Mouse (Mus musculus): ENCODE measurements around the gene Sptb. TPM values are rescaled to one million over a fixed set of nuclear protein-coding genes. Genes with fewer than 3 reads are reported as not detected.

Sptb gene
- polyA plus RNA-seq (2014; fragmentation: Nextera tagmentation; extraction: Ambion mirVana), result 4.8 and 5.9 TPM in 2 replicates

DNA sequence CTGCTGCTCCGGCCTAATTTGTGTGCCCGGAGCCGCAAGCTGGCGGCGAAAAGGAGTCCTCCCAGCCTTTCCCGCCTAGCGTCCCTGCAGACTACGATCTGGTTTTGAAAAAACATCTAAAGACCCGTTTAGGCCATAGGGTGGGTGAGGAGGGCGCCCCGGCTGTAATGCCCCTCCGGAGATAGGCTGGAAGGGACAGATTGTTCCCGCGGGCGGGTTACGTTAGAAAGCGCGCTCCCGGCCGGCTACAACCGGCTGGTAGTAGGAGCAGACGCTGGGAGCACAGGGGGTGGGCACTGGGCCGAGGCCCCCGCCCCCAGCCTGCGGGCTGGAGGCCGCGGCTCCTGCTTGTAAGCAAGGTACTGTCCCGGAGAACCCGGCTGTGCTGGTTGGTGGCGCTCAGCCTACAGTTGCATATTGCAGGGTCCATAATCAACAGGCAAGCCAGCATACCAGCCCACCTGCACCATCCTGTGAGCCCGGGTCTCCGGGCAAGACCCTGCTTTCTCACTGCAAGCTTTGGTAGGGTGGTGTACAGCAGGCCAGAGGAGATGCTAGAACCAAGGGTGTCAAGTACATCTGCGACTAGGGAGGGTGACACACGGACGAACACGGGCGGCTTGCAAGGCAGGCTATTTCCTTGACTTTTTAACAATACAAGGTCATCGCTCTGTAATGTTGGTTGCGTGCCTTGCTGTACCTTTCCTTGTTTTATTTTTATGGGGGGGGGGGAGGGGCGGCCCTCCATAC is at the start of gene Sptb:
Gene Sptb (minus strand): TSS at position 197 of the 750 bp plus-strand sequence.
- Histone ChIP-seq H3K4me1 (replicated peaks; ENCODE audit: control insufficient read depth, insufficient read depth, low read length) (peaks cover 7% of the 10 kb centered on the region), H3K27ac (ENCODE audit: low read depth, low read length) (no peak within 1 kb of the TSS)
- under 1% methylated on average over 40 of the region's 40 CpGs for WGBS

DNA sequence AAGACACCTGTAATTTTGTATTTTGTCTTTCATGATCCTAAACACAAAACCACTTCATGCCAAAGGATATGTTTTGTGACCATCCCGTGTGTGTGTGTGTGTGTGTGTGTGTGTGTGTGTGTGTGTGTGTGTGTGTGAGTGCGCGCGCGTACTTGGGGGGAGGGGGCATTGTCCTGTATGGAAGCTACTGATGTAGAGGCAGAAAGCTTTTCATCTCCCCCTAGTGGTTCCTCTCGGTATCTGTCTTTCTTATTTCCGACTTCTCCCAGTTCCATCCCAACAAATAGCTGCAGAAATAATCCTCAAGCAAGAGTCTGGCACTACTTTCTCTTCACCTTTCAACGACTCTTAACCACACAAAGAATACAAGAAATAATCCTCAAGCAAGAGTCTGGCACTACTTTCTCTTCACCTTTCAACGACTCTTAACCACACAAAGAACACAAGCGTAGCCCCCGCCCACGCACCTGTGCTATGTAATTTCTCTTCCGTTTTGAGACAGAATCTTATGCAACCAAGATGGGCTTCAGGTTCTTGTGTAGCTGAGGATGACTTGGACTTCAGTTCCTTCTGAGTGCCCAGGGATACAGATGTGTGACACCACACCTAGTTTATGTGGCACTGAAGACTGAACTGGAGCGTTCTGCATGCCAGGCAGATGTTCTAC is 42.4 kb upstream of the Sptb start:
- H3K36me3 ChIP-seq (ENCODE audit: control insufficient read depth, insufficient read depth, low read length), result no peaks in the 10 kb centered on the region
- no peaks in the 10 kb centered on the region for H3K4me1 ChIP-seq (replicated peaks; ENCODE audit: control insufficient read depth, insufficient read depth, low read length)
- H3K27ac ChIP-seq (ENCODE audit: low read depth, low read length), result no peak overlapping the region
- no peak overlapping the region for H3K4me2 ChIP-seq (ENCODE audit: low read depth, low read length, severe bottlenecking)
- no peaks in the 10 kb centered on the region for H3K27me3 ChIP-seq (ENCODE audit: control insufficient read depth, insufficient read depth, low read length)
- no peaks in the 10 kb centered on the region for H3K9me3 ChIP-seq (ENCODE audit: control insufficient read depth, low read length)
- ATAC-seq (replicated peaks; ENCODE audit: low FRiP score), result no peak; the same call in 1 of the 2 replicates
- 49% methylated on average over 14 of the region's 14 CpGs for WGBS
- no peak overlapping the region for H3K9ac ChIP-seq (ENCODE audit: low read length)
- DNase-seq (ENCODE audit: low spot score), result peak; percentile 67
- H3K4me3 ChIP-seq (ENCODE audit: low read depth, low read length), result no peak overlapping the region

More for the DNA sequence above, at the start of gene Sptb:
- Histone ChIP-seq H3K4me3 (ENCODE audit: low read depth, low read length) (peak within 1 kb of the TSS; percentile 68), H3K9me3 (ENCODE audit: control insufficient read depth, low read length) (no peaks in the 10 kb centered on the region), H3K9ac (ENCODE audit: low read length) (peak within 1 kb of the TSS; percentile 69), H3K36me3 (ENCODE audit: control insufficient read depth, insufficient read depth, low read length) (no peaks in the 10 kb centered on the region), H3K27me3 (ENCODE audit: control insufficient read depth, insufficient read depth, low read length) (peaks cover 37% of the 10 kb centered on the region), H3K4me2 (ENCODE audit: low read depth, low read length, severe bottlenecking) (peak within 1 kb of the TSS; percentile 100)
- ATAC-seq (replicated peaks; ENCODE audit: low FRiP score), result peak; percentile 71
- DNase-seq (ENCODE audit: low spot score), result peak; percentile 77

DNA sequence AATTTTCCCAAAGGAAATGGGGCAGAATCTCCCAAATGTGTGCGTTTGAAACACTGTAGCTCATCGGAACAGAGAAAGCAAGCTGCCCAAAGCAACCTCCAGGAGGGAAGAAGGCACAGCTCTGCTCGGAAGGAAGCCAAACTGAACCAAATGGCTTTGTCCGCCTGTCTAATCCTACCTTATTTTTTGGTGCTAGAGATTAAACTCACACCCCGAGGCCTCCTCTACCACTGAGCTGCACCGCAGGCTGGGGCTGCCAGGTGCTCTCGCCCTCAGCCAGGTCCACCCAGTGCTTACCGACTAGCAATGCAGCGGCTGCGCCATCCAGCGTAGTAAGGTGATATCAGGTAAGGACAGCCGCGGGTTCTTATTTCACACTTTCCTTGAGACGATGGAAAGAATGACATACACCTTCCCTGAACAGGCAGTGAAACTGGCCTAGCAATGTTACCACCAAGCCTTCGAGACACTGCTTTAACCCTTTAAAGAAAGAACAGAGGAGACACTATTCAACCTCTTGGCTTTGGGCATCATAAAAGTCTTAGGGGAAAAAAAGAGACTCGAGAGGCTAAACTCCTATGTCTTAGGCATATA is 40.6 kb upstream of the Sptb start:
- Histone ChIP-seq H3K4me1 (replicated peaks; ENCODE audit: control insufficient read depth, insufficient read depth, low read length) (no peaks in the 10 kb centered on the region), H3K9ac (ENCODE audit: low read length) (no peak overlapping the region), H3K27me3 (ENCODE audit: control insufficient read depth, insufficient read depth, low read length) (no peaks in the 10 kb centered on the region), H3K4me3 (ENCODE audit: low read depth, low read length) (no peak overlapping the region), H3K4me2 (ENCODE audit: low read depth, low read length, severe bottlenecking) (no peak overlapping the region), H3K9me3 (ENCODE audit: control insufficient read depth, low read length) (no peaks in the 10 kb centered on the region), H3K27ac (ENCODE audit: low read depth, low read length) (no peak overlapping the region), H3K36me3 (ENCODE audit: control insufficient read depth, insufficient read depth, low read length) (no peaks in the 10 kb centered on the region)
- DNase-seq (ENCODE audit: low spot score) (no peak), ATAC-seq (replicated peaks; ENCODE audit: low FRiP score) (no peak)
- 81% methylated on average over 16 of the region's 16 CpGs for WGBS

DNA sequence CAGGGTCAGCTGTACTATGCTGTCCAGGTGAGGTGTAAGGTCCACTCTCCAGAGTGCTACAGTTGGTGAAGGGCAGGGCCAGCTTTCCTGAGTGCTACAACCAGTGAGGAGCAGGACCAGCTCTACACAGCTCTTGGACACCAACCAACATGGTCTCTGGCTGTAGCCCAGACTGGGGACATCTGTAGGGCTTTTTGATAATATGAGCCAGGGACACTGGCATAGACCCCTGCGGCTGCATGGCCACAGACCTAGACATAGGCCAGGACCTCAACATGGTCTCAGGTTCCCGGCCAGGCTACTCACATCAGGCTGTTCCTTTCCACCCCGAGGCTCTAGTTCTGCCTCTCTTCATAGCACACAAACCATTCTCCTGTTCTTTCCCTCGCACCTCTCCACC is 17.6 kb upstream of the Sptb start:
- no peaks in the 10 kb centered on the region for H3K36me3 ChIP-seq (ENCODE audit: control insufficient read depth, insufficient read depth, low read length)
- WGBS, result 91% methylated on average over 4 of the region's 4 CpGs
- H3K4me1 ChIP-seq (replicated peaks; ENCODE audit: control insufficient read depth, insufficient read depth, low read length), result no peaks in the 10 kb centered on the region
- DNase-seq (ENCODE audit: low spot score), result no peak
- H3K27ac ChIP-seq (ENCODE audit: low read depth, low read length), result no peak overlapping the region
- H3K27me3 ChIP-seq (ENCODE audit: control insufficient read depth, insufficient read depth, low read length), result no peaks in the 10 kb centered on the region
- H3K4me3 ChIP-seq (ENCODE audit: low read depth, low read length), result no peak overlapping the region
- H3K9me3 ChIP-seq (ENCODE audit: control insufficient read depth, low read length), result no peaks in the 10 kb centered on the region; the same call in 1 of the 2 replicates
- no peak overlapping the region for H3K9ac ChIP-seq (ENCODE audit: low read length)
- ATAC-seq (replicated peaks; ENCODE audit: low FRiP score), result no peak
- H3K4me2 ChIP-seq (ENCODE audit: low read depth, low read length, severe bottlenecking), result no peak overlapping the region

DNA sequence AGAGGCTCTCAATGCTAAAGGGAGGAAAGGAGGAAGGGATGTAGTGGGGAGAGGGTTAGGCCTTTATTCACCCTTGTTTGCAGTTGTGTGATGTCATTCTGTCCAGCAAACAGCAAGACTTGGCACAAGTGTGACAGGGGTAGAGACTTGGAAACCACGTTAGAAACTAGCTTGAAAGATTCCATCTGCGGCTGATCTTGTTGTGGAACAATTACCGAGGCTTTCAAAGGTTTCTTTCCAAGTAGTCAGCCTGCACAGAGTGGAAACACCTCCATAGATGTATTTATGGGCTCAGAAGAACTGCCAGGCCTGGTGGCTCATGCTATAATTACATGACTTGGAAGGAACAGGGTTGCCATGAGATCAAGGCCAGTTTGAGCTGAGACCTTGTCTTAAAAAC is 11.7 kb upstream of the Sptb start:
- Histone ChIP-seq H3K9me3 (ENCODE audit: control insufficient read depth, low read length) (no peaks in the 10 kb centered on the region), H3K4me2 (ENCODE audit: low read depth, low read length, severe bottlenecking) (no peak overlapping the region), H3K4me1 (replicated peaks; ENCODE audit: control insufficient read depth, insufficient read depth, low read length) (no peaks in the 10 kb centered on the region), H3K36me3 (ENCODE audit: control insufficient read depth, insufficient read depth, low read length) (no peaks in the 10 kb centered on the region), H3K27ac (ENCODE audit: low read depth, low read length) (no peak overlapping the region), H3K27me3 (ENCODE audit: control insufficient read depth, insufficient read depth, low read length) (no peaks in the 10 kb centered on the region), H3K9ac (ENCODE audit: low read length) (no peak overlapping the region), H3K4me3 (ENCODE audit: low read depth, low read length) (no peak overlapping the region)
- WGBS, result 86% methylated on average over 3 of the region's 3 CpGs
- no peak for DNase-seq (ENCODE audit: low spot score)
- no peak for ATAC-seq (replicated peaks; ENCODE audit: low FRiP score)

DNA sequence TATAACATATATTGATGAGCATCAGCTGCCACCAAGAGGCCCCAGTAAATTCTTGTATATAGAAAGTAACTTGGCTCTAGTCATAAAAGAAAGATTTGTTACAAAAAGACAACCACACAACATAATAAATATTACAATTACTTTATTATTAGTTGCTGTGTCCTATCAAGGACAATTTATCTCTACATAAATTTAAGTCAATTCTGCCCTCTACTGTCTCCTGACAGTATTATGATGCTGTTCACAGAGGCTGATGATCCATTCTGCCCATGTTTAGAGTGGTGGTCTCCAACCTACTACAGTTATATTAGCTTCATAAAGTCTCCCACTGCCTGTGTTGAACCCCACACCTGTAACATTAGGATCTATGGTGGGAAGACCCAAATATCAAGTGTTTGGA is 10.2 kb upstream of the Sptb start:
- no peaks in the 10 kb centered on the region for H3K36me3 ChIP-seq (ENCODE audit: control insufficient read depth, insufficient read depth, low read length)
- H3K9me3 ChIP-seq (ENCODE audit: control insufficient read depth, low read length), result no peaks in the 10 kb centered on the region
- H3K4me1 ChIP-seq (replicated peaks; ENCODE audit: control insufficient read depth, insufficient read depth, low read length), result no peaks in the 10 kb centered on the region
- H3K9ac ChIP-seq (ENCODE audit: low read length), result no peak overlapping the region
- DNase-seq (ENCODE audit: low spot score) (no peak), ATAC-seq (replicated peaks; ENCODE audit: low FRiP score) (no peak)
- H3K27me3 ChIP-seq (ENCODE audit: control insufficient read depth, insufficient read depth, low read length), result no peaks in the 10 kb centered on the region
- no peak overlapping the region for H3K27ac ChIP-seq (ENCODE audit: low read depth, low read length)
- no peak overlapping the region for H3K4me2 ChIP-seq (ENCODE audit: low read depth, low read length, severe bottlenecking)
- H3K4me3 ChIP-seq (ENCODE audit: low read depth, low read length), result no peak overlapping the region

DNA sequence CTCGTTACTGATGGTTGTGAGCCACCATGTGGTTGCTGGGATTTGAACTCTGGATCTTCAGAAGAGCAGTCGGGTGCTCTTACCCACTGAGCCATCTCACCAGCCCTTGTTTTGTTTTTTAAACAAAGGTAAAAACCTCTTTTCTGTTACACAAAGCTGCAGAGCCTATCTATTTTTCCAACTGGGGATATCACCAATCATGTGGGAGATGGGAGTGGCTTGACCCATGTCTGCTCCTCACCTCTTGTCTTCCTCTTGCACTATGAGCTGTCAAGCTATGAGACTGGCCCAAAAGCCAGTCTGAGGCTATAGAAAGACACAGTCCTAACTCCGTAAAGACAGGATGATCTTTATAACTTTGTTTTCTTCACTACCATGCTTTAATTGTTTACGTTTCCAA is 8.0 kb upstream of the Sptb start:
- no peak overlapping the region for H3K4me3 ChIP-seq (ENCODE audit: low read depth, low read length)
- no peaks in the 10 kb centered on the region for H3K27me3 ChIP-seq (ENCODE audit: control insufficient read depth, insufficient read depth, low read length)
- H3K9me3 ChIP-seq (ENCODE audit: control insufficient read depth, low read length), result no peaks in the 10 kb centered on the region
- H3K4me2 ChIP-seq (ENCODE audit: low read depth, low read length, severe bottlenecking), result no peak overlapping the region
- H3K27ac ChIP-seq (ENCODE audit: low read depth, low read length), result no peak overlapping the region
- H3K4me1 ChIP-seq (replicated peaks; ENCODE audit: control insufficient read depth, insufficient read depth, low read length), result no peaks in the 10 kb centered on the region
- no peak for DNase-seq (ENCODE audit: low spot score)
- no peak for ATAC-seq (replicated peaks; ENCODE audit: low FRiP score)
- 83% methylated on average over 4 of the region's 4 CpGs for WGBS
- no peaks in the 10 kb centered on the region for H3K36me3 ChIP-seq (ENCODE audit: control insufficient read depth, insufficient read depth, low read length)
- no peak overlapping the region for H3K9ac ChIP-seq (ENCODE audit: low read length)

DNA sequence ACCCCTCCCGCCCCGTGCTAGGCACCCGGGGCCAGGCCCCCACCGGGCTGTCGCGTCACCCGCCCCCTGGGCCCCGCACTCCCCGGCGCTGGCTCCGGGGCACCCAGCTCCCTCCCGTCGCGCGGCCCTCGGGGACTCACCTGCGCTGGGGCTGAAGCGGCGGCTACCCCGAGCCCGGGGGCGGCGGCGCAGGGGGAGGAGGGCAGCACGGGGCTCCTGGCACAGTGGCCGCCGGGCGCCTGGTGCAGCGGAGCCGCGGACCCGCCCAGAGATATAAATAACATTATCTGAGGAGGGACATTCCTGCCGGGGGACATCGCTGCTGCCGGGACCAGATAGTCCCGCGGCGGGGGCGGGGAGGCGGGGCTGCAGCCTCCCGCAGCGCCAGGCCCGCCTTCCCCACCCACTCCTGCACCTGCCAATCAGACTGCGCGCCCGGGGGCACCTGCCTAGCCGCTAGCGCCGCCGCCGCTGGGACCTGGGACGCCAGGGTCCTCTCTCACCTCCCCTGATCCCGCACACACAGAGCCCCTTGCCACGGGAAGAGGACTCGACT is 474 bp downstream of the Sptb start:
- peak; percentile 77 for ATAC-seq (replicated peaks; ENCODE audit: low FRiP score)
- Histone ChIP-seq H3K9me3 (ENCODE audit: control insufficient read depth, low read length) (no peaks in the 10 kb centered on the region), H3K4me1 (replicated peaks; ENCODE audit: control insufficient read depth, insufficient read depth, low read length) (peaks cover 7% of the 10 kb centered on the region), H3K4me3 (ENCODE audit: low read depth, low read length) (peak overlapping the region; percentile 68), H3K27me3 (ENCODE audit: control insufficient read depth, insufficient read depth, low read length) (peaks cover 37% of the 10 kb centered on the region), H3K4me2 (ENCODE audit: low read depth, low read length, severe bottlenecking) (peak overlapping the region; percentile 100), H3K36me3 (ENCODE audit: control insufficient read depth, insufficient read depth, low read length) (no peaks in the 10 kb centered on the region), H3K9ac (ENCODE audit: low read length) (peak overlapping the region; percentile 69), H3K27ac (ENCODE audit: low read depth, low read length) (no peak overlapping the region)
- peak; percentile 83 for DNase-seq (ENCODE audit: low spot score)
- 2% methylated on average over 41 of the region's 55 CpGs for WGBS
